Mouse (Mus musculus): Measurements from ENCODE around the gene Entpd7.

The Entpd7 gene

GRCm38 (mm10) chr19:43769366-43769960 lies 80.0 kb downstream of the Entpd7 start:
- CTCF ChIA-PET: no interaction called here

- CTCF ChIA-PET: interaction anchor here (1.2 kb wide), 1 partner anchor 17 kb away, joined by 6 read pairs; no protein-coding TSS in a partner anchor
These were observed 81.1 kb downstream of the Entpd7 start for GRCm38 (mm10) chr19:43770584-43770983.

- CTCF ChIA-PET: interaction anchor here (1.2 kb wide), 1 partner anchor 18 kb away, joined by 6 read pairs; no protein-coding TSS in a partner anchor
These were observed 82.1 kb downstream of the Entpd7 start for GRCm38 (mm10) chr19:43771499-43771969.

- CTCF ChIA-PET: no interaction called here
These were observed 82.8 kb downstream of the Entpd7 start for GRCm38 (mm10) chr19:43772311-43772710.

GRCm38 (mm10) chr19:43775433-43775832 lies 86.0 kb downstream of the Entpd7 start:
- CTCF ChIA-PET: no interaction called here

- CTCF ChIA-PET: interaction anchor here (1.1 kb wide), 1 partner anchor 153 kb away, joined by 3 read pairs; no protein-coding TSS in a partner anchor
These were observed 87.1 kb downstream of the Entpd7 start for GRCm38 (mm10) chr19:43776561-43776960.

GRCm38 (mm10) chr19:43777308-43777707 lies 87.8 kb downstream of the Entpd7 start:
- CTCF ChIA-PET: interaction anchor here (1.1 kb wide), 1 partner anchor 153 kb away, joined by 3 read pairs; no protein-coding TSS in a partner anchor

GRCm38 (mm10) chr19:43780391-43780790 lies 90.9 kb downstream of the Entpd7 start:
- CTCF ChIA-PET: no interaction called here

GRCm38 (mm10) chr19:43781980-43782379 lies 92.5 kb downstream of the Entpd7 start, which contains the start of gene Abcc2:
Gene Abcc2 (plus strand): TSS chr19:43782192.
- CTCF ChIA-PET: no interaction called here

Data from spleen, embryonic (tissue).